Mouse (Mus musculus): ENCODE measurements around the gene Tex14. TPM values are rescaled to one million over a fixed set of nuclear protein-coding genes. Genes with fewer than 3 reads are reported as not detected.
A peak's percentile ranks its signal among the peaks of the same experiment; 100 is the strongest.

The Tex14 gene
- polyA plus RNA-seq, 1 experiment from 2014 or later: 1.3 TPM

GRCm38 (mm10) chr11:87581933-87582710 is 177.3 kb downstream of the Tex14 start:
- Histone ChIP-seq H3K4me1 (peaks cover 20% of the 10 kb centered on the region), H3K27me3 (peaks cover 11% of the 10 kb centered on the region), H3K9me3 (no peaks in the 10 kb centered on the region), H3K9ac (no peak overlapping the region), H3K4me2 (replicated peaks) (no peak overlapping the region), H3K4me3 (no peak overlapping the region), H3K27ac (no peak overlapping the region), H3K36me3 (no peaks in the 10 kb centered on the region)
- 79% methylated on average over 8 of the region's 8 CpGs for WGBS
- ATAC-seq (ENCODE audit: low FRiP score, low read depth): no peak

GRCm38 (mm10) chr11:87583291-87584034 is 178.6 kb downstream of the Tex14 start:
- H3K4me1 ChIP-seq: peaks cover 10% of the 10 kb centered on the region; the same call in 1 of the 2 replicates
- no peak overlapping the region for H3K27ac ChIP-seq
- no peak overlapping the region for H3K9ac ChIP-seq
- H3K36me3 ChIP-seq: no peaks in the 10 kb centered on the region
- no peak overlapping the region for H3K4me2 ChIP-seq (replicated peaks)
- WGBS: 80% methylated on average over 6 of the region's 6 CpGs
- ATAC-seq (ENCODE audit: low FRiP score, low read depth): no peak
- H3K27me3 ChIP-seq: peaks cover 6% of the 10 kb centered on the region; the same call in 1 of the 2 replicates
- no peaks in the 10 kb centered on the region for H3K9me3 ChIP-seq
- H3K4me3 ChIP-seq: no peak overlapping the region

GRCm38 (mm10) chr11:87584711-87585505 is 180.0 kb downstream of the Tex14 start:
- Histone ChIP-seq H3K9me3 (no peaks in the 10 kb centered on the region), H3K4me1 (peaks cover 11% of the 10 kb centered on the region), H3K4me2 (replicated peaks) (no peak overlapping the region), H3K36me3 (no peaks in the 10 kb centered on the region), H3K9ac (no peak overlapping the region), H3K4me3 (no peak overlapping the region), H3K27ac (no peak overlapping the region), H3K27me3 (peaks cover 3% of the 10 kb centered on the region; the same call in 1 of the 2 replicates)
- WGBS: 87% methylated on average over 10 of the region's 10 CpGs
- ATAC-seq (ENCODE audit: low FRiP score, low read depth): no peak

- ATAC-seq (ENCODE audit: low FRiP score, low read depth): no peak
- Histone ChIP-seq H3K4me3 (no peak overlapping the region), H3K27ac (no peak overlapping the region), H3K9ac (no peak overlapping the region), H3K36me3 (no peaks in the 10 kb centered on the region), H3K4me1 (peaks cover 22% of the 10 kb centered on the region), H3K4me2 (replicated peaks) (no peak overlapping the region), H3K9me3 (no peaks in the 10 kb centered on the region), H3K27me3 (no peaks in the 10 kb centered on the region)
- 86% methylated on average over 5 of the region's 5 CpGs for WGBS
These were observed 182.5 kb downstream of the Tex14 start for GRCm38 (mm10) chr11:87587211-87587874.

- H3K4me1 ChIP-seq: peaks cover 40% of the 10 kb centered on the region
- H3K9ac ChIP-seq: peak overlapping the region; percentile 88; the same call in 1 of the 2 replicates
- WGBS: 91% methylated on average over 8 of the region's 8 CpGs
- peaks cover 7% of the 10 kb centered on the region; the same call in 1 of the 2 replicates for H3K36me3 ChIP-seq
- H3K27me3 ChIP-seq: no peaks in the 10 kb centered on the region
- no peak overlapping the region; the same call in 1 of the 2 replicates for H3K4me3 ChIP-seq
- H3K9me3 ChIP-seq: no peaks in the 10 kb centered on the region
- no peak overlapping the region for H3K27ac ChIP-seq
- ATAC-seq (ENCODE audit: low FRiP score, low read depth): no peak
- H3K4me2 ChIP-seq (replicated peaks): peak overlapping the region; percentile 88
These were observed 184.7 kb downstream of the Tex14 start for GRCm38 (mm10) chr11:87589605-87590004.

GRCm38 (mm10) chr11:87590841-87591525 is 186.1 kb downstream of the Tex14 start:
- Histone ChIP-seq H3K9ac (peak overlapping the region; percentile 88), H3K9me3 (no peaks in the 10 kb centered on the region), H3K27me3 (no peaks in the 10 kb centered on the region), H3K36me3 (peaks cover 7% of the 10 kb centered on the region; the same call in 1 of the 2 replicates), H3K4me3 (peak overlapping the region; percentile 80), H3K4me2 (replicated peaks) (peak overlapping the region; percentile 88), H3K27ac (peak overlapping the region; percentile 90), H3K4me1 (peaks cover 46% of the 10 kb centered on the region)
- 2% methylated on average over 25 of the region's 25 CpGs for whole genome bisulfite sequencing
- ATAC-seq (ENCODE audit: low FRiP score, low read depth): no peak

GRCm38 (mm10) chr11:87591526-87592353 is 186.9 kb downstream of the Tex14 start, which contains the start of gene Mtmr4:
Mtmr4 (plus strand) TSS chr11:87592162.
- peak; percentile 98 for ATAC-seq (ENCODE audit: low FRiP score, low read depth)
- H3K9me3 ChIP-seq: no peaks in the 10 kb centered on the region
- no peaks in the 10 kb centered on the region for H3K27me3 ChIP-seq
- H3K27ac ChIP-seq: peak within 1 kb of the TSS; percentile 90
- H3K4me2 ChIP-seq (replicated peaks): peak within 1 kb of the TSS; percentile 88
- under 1% methylated on average over 61 of the region's 61 CpGs for WGBS
- H3K4me3 ChIP-seq: peak within 1 kb of the TSS; percentile 80
- peak within 1 kb of the TSS; percentile 88 for H3K9ac ChIP-seq
- H3K36me3 ChIP-seq: peaks cover 7% of the 10 kb centered on the region; the same call in 1 of the 2 replicates
- H3K4me1 ChIP-seq: peaks cover 54% of the 10 kb centered on the region

GRCm38 (mm10) chr11:87592354-87592695 is 187.5 kb downstream of the Tex14 start:
- 0% methylated on average over 15 of the region's 15 CpGs for WGBS
- H3K27ac ChIP-seq: peak overlapping the region; percentile 89
- no peak for ATAC-seq (ENCODE audit: low FRiP score, low read depth)
- peak overlapping the region; percentile 80 for H3K4me3 ChIP-seq
- no peaks in the 10 kb centered on the region for H3K9me3 ChIP-seq
- peak overlapping the region; percentile 88 for H3K4me2 ChIP-seq (replicated peaks)
- H3K36me3 ChIP-seq: peaks cover 12% of the 10 kb centered on the region
- H3K4me1 ChIP-seq: peaks cover 60% of the 10 kb centered on the region
- peak overlapping the region; percentile 85 for H3K9ac ChIP-seq
- no peaks in the 10 kb centered on the region for H3K27me3 ChIP-seq

GRCm38 (mm10) chr11:87592713-87593598 is 188.1 kb downstream of the Tex14 start:
- ATAC-seq (ENCODE audit: low FRiP score, low read depth): no peak
- Histone ChIP-seq H3K27ac (peak overlapping the region; percentile 89), H3K9me3 (no peaks in the 10 kb centered on the region), H3K4me1 (peaks cover 61% of the 10 kb centered on the region), H3K27me3 (no peaks in the 10 kb centered on the region), H3K36me3 (peaks cover 18% of the 10 kb centered on the region), H3K9ac (peak overlapping the region; percentile 85), H3K4me2 (replicated peaks) (peak overlapping the region; percentile 88), H3K4me3 (peak overlapping the region; percentile 80)
- 39% methylated on average over 13 of the region's 13 CpGs for WGBS

All from limb, embryonic 13.5 days (tissue).